Mouse (Mus musculus) E14TG2a.4 (cell line): ENCODE data around the gene Shprh.
"Not testable (repeated sequence)": the region's sequence is repeated elsewhere in the genome, so short reads cannot be mapped to it uniquely, and the experiment has no call there.

ENCODE experiments used
- CTCF ChIP-seq: conservative IDR thresholded peaks from 2 replicates; pipeline ENCODE4 v1.5.1; 2014; ENCODE audit warnings: low read length
- NANOG ChIP-seq: IDR thresholded peaks from 2 replicates; pipeline ENCODE4 v1.6.1; 2014; ENCODE audit warnings: borderline replicate concordance, low read length, mixed read lengths

GRCm38 (mm10) chr10:11205883-11206282, 56.7 kb downstream of the Shprh start:
- TF ChIP-seq CTCF, NANOG: not testable (repeated sequence)
